Mouse (Mus musculus) kidney, postnatal 0 days (tissue): Measurements from ENCODE around the gene Slc41a1. TPM values are rescaled to one million over a fixed set of nuclear protein-coding genes. Genes with fewer than 3 reads are reported as not detected.
A peak's percentile ranks its signal among the peaks of the same experiment; 100 is the strongest.

Experiments used
- ATAC-seq: fragments of 200-750 bp; cut with Nextera tagmentation; replicated peaks from 2 replicates; pipeline ENCODE4 v1.8.0; 2017; ENCODE audit warnings: low read depth, moderate number of reproducible peaks, moderate TSS enrichment, moderate library complexity; ENCODE audit not compliant: low FRiP score
- DNase-seq: peaks from one replicate; pipeline ENCODE4 v3.0.0-alpha.2; 2016; ENCODE audit warnings: low spot score
- H3K27ac ChIP-seq: fragments of 300-500 bp; sonication (generic); 2 replicates; pipeline ENCODE4 v1.5.1; 2014; ENCODE audit warnings: mild to moderate bottlenecking
- H3K27me3 ChIP-seq: fragments of 300-500 bp; sonication (generic); 2 replicates; pipeline ENCODE4 v1.6.1; 2014; ENCODE audit warnings: low read length, mixed read lengths; ENCODE audit not compliant: insufficient read depth
- H3K36me3 ChIP-seq: fragments of 300-500 bp; sonication (generic); 2 replicates; pipeline ENCODE4 v1.6.1; 2014; ENCODE audit warnings: low read length, mixed read lengths; ENCODE audit not compliant: insufficient read depth
- H3K4me1 ChIP-seq: fragments of 300-500 bp; sonication (generic); replicated peaks from 2 replicates; pipeline ENCODE4 v1.6.1; 2014; ENCODE audit warnings: antibody characterized with exemption, low read length, mixed read lengths; ENCODE audit not compliant: insufficient read depth
- H3K4me2 ChIP-seq: fragments of 300-500 bp; sonication (generic); 2 replicates; pipeline ENCODE4 v1.6.1; 2014; ENCODE audit warnings: mild to moderate bottlenecking, low read length, moderate library complexity, mixed read lengths
- H3K4me3 ChIP-seq: fragments of 300-500 bp; sonication (generic); replicated peaks from 2 replicates; pipeline ENCODE4 v1.5.1; 2014; ENCODE audit warnings: low read depth, low read length
- H3K9ac ChIP-seq: fragments of 300-500 bp; sonication (generic); 2 replicates; pipeline ENCODE4 v1.6.1; 2014; ENCODE audit warnings: low read depth, low read length
- H3K9me3 ChIP-seq: fragments of 300-500 bp; sonication (generic); replicated peaks from 2 replicates; pipeline ENCODE4 v1.6.1; 2016; ENCODE audit warnings: low read length, inconsistent platforms, mixed read lengths
- CTCF ChIP-seq: IDR thresholded peaks from 2 replicates; pipeline ENCODE4 v1.5.1; 2016; ENCODE audit warnings: antibody characterized with exemption, low read depth, mild to moderate bottlenecking, moderate library complexity
- WGBS: fragments of 180-500 bp; shearing (Covaris S2); extraction: QIAGEN DNeasy Blood & Tissue Kit; methylation state at CpG from one replicate; pipeline ENCODE4 v1.1.7; 2014; 5-methylcytosine and 5-hydroxymethylcytosine counted together
- polyA plus RNA-seq: library from polyadenylated mRNA; unstranded; fragments of >200 nt; fragmentation: Nextera tagmentation; extraction: Ambion mirVana; gene quantifications from 2 replicates; pipeline ENCODE4 v1.2.1, GENCODE M21; 2015

Slc41a1 gene
- polyA plus RNA-seq, 1 experiment from 2014 or later: 12.6 TPM

DNA sequence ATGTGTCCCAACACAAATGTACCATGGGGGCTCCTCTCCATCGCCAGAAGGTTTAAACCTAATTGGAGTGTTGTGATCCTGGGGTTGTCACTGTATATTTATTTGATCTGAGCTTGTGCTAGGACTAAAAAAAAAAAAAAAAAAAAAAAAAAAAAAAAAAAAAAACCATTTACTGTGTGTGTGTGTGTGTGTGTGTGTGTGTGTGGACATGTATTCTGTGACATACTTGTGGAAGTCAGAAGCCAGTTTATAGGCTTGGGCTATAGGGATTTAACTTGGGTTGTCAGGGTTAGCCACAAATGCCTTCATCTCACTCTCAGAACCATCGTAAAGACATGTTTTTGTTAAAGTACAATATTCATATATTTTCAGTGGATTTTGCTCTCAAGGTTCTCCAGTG lies 42.3 kb downstream of the Slc41a1 start:
- TF ChIP-seq CTCF: no peak
- Histone ChIP-seq H3K4me1 (peaks cover 3% of the 10 kb centered on the region; the same call in 1 of the 2 replicates), H3K27me3 (no peaks in the 10 kb centered on the region), H3K9ac (no peak overlapping the region), H3K9me3 (no peaks in the 10 kb centered on the region), H3K27ac (no peak overlapping the region), H3K36me3 (no peaks in the 10 kb centered on the region), H3K4me2 (no peak overlapping the region), H3K4me3 (no peak overlapping the region)
- ATAC-seq: no peak
- 81% methylated on average over 2 of the region's 2 CpGs for WGBS
- DNase-seq: no peak

DNA sequence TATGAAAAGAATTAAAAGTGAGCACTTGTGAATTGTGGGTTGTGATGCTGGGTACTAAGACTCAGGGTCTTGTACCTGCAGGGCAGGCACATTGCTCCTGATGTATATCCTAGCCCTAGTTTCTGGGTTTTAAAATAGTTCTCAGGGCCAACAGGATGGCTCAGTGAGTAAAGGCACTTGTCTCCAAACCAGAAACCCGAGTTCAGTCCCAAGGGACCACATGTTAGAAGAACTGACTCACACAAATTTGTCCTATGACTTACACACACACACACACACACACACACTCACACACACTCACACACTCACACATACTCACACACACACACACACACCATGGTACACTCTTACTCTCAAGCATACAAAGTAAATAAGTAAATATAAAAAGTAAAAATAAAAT lies 45.6 kb downstream of the Slc41a1 start:
- no peak overlapping the region for H3K27ac ChIP-seq
- no peak overlapping the region for H3K4me2 ChIP-seq
- no peak overlapping the region for H3K9ac ChIP-seq
- no peak for ATAC-seq
- no peaks in the 10 kb centered on the region for H3K27me3 ChIP-seq
- no peaks in the 10 kb centered on the region for H3K36me3 ChIP-seq
- WGBS: 70% methylated on average over 1 of the region's 1 CpGs
- no peaks in the 10 kb centered on the region for H3K9me3 ChIP-seq
- no peak for TF ChIP-seq CTCF
- no peak overlapping the region for H3K4me3 ChIP-seq
- no peak for DNase-seq
- H3K4me1 ChIP-seq: peaks cover under 1% of the 10 kb centered on the region; the same call in 1 of the 2 replicates

DNA sequence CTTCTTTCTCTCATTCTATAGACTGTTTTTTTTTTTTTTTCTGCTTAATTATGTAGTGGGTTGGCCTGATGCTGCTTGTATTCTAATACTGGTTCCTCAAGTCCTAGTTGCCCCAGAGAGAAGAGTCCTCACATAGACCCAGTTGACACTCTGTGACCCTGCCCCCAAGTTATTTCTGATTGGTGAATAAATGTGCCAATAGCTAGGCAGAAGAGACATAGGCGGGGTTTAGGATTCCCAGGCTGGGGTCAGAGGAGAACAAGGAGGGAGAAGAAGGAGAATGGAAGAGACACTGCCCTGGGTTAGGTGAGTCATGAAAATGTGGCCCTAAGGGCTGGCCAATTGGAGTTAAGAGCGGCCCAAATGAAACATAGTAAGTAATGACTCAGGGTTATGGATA lies 52.5 kb downstream of the Slc41a1 start:
- Histone ChIP-seq H3K4me2 (no peak overlapping the region), H3K9me3 (no peaks in the 10 kb centered on the region), H3K9ac (no peak overlapping the region), H3K27ac (no peak overlapping the region), H3K27me3 (no peaks in the 10 kb centered on the region), H3K36me3 (no peaks in the 10 kb centered on the region), H3K4me3 (no peak overlapping the region), H3K4me1 (no peaks in the 10 kb centered on the region)
- WGBS: 82% methylated on average over 2 of the region's 2 CpGs
- DNase-seq: no peak
- no peak for TF ChIP-seq CTCF
- ATAC-seq: no peak

DNA sequence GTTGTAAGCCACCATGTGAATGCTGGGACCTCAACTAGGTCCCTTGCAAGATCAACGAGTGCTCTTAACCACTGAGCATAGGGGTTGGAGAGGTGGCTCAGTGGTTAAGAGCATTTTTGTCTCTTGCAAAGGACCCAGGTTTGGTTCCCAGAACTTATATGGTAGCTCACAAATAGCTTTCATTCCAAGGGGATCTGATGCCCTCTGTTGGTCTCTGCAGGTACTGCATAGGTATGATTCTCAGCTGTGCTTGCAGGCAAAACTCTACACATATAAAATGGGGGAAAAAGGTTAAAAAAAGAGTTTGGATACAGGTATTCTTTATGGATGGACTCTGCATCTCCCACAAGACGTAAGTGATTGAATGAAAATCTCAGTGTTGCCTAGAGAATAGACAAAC lies 55.5 kb downstream of the Slc41a1 start:
- peak; percentile 57 for TF ChIP-seq CTCF
- H3K4me3 ChIP-seq: no peak overlapping the region
- no peaks in the 10 kb centered on the region for H3K36me3 ChIP-seq
- H3K4me2 ChIP-seq: no peak overlapping the region
- no peaks in the 10 kb centered on the region for H3K4me1 ChIP-seq
- no peak for DNase-seq
- no peak for ATAC-seq
- 66% methylated on average over 2 of the region's 2 CpGs for WGBS
- no peak overlapping the region for H3K9ac ChIP-seq
- H3K27me3 ChIP-seq: no peaks in the 10 kb centered on the region
- H3K27ac ChIP-seq: no peak overlapping the region
- no peaks in the 10 kb centered on the region for H3K9me3 ChIP-seq

DNA sequence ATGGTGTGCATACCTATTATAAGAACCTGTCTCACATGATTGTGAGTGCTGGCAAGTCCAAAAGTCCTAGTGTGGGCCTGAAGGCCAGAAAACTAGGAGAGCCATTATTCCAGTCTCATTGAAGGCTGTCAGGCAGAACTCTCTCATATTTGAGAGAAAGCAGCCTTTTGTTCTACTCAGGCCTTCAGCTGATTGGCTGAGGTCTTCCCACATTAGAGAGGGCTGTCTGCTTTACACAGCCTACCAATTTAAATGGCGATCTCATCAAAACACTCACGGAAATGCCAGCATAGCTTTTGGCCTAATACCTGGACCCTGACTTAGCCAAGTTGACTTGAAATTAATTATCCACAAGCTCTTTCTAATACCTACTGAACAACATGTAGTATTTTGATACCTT lies 58.9 kb downstream of the Slc41a1 start:
- WGBS: 78% methylated on average over 2 of the region's 2 CpGs
- H3K9me3 ChIP-seq: no peaks in the 10 kb centered on the region
- no peaks in the 10 kb centered on the region for H3K27me3 ChIP-seq
- H3K4me1 ChIP-seq: no peaks in the 10 kb centered on the region
- H3K9ac ChIP-seq: no peak overlapping the region
- no peak for DNase-seq
- no peak overlapping the region for H3K4me2 ChIP-seq
- no peak for TF ChIP-seq CTCF
- no peak for ATAC-seq
- no peak overlapping the region for H3K4me3 ChIP-seq
- no peaks in the 10 kb centered on the region for H3K36me3 ChIP-seq
- H3K27ac ChIP-seq: no peak overlapping the region

DNA sequence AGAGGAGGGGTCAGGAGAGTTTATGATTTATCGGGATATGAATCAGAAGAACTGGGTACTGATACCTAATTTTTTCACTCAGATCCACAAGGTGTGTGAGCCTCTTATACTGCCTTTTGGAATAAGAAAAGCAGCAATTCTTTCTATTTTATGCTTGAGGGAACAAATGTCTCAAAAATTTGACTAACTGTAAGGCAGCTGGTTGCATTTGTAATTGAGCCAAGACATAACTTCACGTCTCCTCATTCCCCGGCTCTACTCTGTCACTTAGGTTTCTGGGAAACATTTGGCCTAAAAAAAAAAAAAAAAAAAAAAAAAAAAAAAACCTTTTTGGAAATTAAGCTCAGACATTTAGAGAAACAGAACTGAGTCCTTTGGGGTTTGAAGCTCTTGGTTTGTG lies 59.3 kb downstream of the Slc41a1 start:
- Histone ChIP-seq H3K36me3 (no peaks in the 10 kb centered on the region), H3K27ac (no peak overlapping the region), H3K27me3 (no peaks in the 10 kb centered on the region), H3K4me1 (no peaks in the 10 kb centered on the region), H3K4me2 (no peak overlapping the region), H3K4me3 (no peak overlapping the region), H3K9ac (no peak overlapping the region), H3K9me3 (no peaks in the 10 kb centered on the region)
- TF ChIP-seq CTCF: no peak
- 72% methylated on average over 3 of the region's 3 CpGs for WGBS
- ATAC-seq (no peak), DNase-seq (peak; percentile 22)

DNA sequence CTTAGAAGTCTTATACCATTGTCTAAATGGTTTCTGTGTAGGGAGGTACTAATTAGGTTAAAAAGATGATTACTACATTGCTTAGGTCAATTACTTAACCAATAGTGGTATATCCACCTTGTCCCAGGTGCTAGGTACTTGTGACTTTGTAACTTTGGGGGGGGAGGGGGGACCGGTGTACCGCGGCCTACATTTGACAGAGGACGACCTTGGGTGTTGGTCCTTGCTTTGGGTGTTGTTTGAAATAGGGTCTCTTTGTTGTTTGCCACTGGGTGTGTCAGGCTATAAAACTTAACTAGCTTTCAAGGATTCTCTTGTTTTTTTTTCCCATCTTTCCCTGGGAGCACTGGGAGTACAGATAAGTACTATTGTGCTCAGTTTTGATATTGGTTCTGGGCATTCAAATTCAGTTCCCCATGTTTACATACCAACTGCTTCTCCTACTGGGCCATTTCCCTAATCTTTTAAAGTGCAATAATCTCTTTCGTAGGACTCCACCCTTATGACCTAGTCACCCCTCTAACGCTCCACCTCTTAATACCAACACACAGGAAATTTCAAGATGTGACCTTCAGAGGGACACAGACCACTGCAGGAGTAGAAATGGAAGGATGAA lies 62.9 kb downstream of the Slc41a1 start:
- H3K27me3 ChIP-seq: no peaks in the 10 kb centered on the region
- no peaks in the 10 kb centered on the region for H3K9me3 ChIP-seq
- H3K27ac ChIP-seq: no peak overlapping the region
- H3K4me3 ChIP-seq: no peak overlapping the region
- ATAC-seq (no peak), DNase-seq (no peak)
- H3K4me2 ChIP-seq: no peak overlapping the region
- H3K4me1 ChIP-seq: no peaks in the 10 kb centered on the region
- 54% methylated on average over 6 of the region's 6 CpGs for WGBS
- no peaks in the 10 kb centered on the region for H3K36me3 ChIP-seq
- no peak overlapping the region for H3K9ac ChIP-seq
- no peak for TF ChIP-seq CTCF
